Mouse (Mus musculus): ENCODE results near the gene Tmub1.

- TF ChIP-seq CTCF (conservative IDR thresholded peaks at IDR 0.05; ENCODE audit: low read length) (no peak), NANOG (IDR thresholded peaks at IDR 0.05; ENCODE audit: borderline replicate concordance, low read length) (no peak), POU5F1 (IDR thresholded peaks at IDR 0.05; ENCODE audit: borderline replicate concordance, low read length) (no peak)
Observed at GRCm38 (mm10) chr5:24475476-24476241, 28.0 kb upstream of the Tmub1 start.
